Mouse (Mus musculus) left cerebral cortex, postnatal 14 days (tissue): ENCODE results near the gene Parvb. TPM values are rescaled to one million over a fixed set of nuclear protein-coding genes. Genes with fewer than 3 reads are reported as not detected.

Experiments
- DNase-seq, 2 experiments: peaks; one replicate each; pipeline ENCODE4 v3.0.0; 2021 to 2022; ENCODE audit warnings: low spot score in 2 of 2, mixed read lengths in 1 of 2
- intact Hi-C: fragments of 180-260 bp; cut with DNase I; formaldehyde crosslinking; loops from one replicate; pipeline ENCODE4 v1.15.1; 2025
- total RNA-seq, 2 experiments: library from RNA; stranded (reverse); gene quantifications; 2 replicates each; pipeline ENCODE4 v1.2.3; 2021

The Parvb gene
- total RNA-seq, 2 experiments from 2014 or later, result 28.4 to 28.7 TPM

GRCm38 (mm10) chr15:84251227-84251626 lies 19.4 kb downstream of the Parvb start:
- DNase-seq, result no peak
- intact Hi-C loops, result no loop called here

- DNase-seq, result no peak
- intact Hi-C loops, result no loop called here
These were observed 20.8 kb downstream of the Parvb start for GRCm38 (mm10) chr15:84252645-84253044.

DNA sequence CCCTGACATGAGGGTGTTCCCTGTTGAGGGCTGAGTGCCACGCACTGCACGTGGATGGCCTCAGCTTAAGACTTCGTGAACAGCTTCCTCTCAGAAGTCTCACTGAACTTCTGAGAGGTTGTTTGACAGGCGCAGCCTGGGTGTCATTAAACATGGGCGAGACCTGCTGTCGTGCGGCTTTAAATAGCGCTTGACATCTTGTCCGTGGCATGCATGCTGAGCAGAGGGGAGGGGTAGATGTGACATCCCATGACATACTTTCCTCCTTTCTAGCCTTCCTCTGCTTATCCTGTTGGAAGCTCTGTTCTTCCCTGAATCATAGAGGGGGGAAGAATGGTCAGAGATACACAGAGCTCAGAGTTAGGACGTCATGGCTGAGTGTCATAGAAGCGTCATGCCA lies 21.9 kb downstream of the Parvb start:
- no peak for DNase-seq
- intact Hi-C loops, result no loop called here

GRCm38 (mm10) chr15:84254387-84254786 lies 22.5 kb downstream of the Parvb start:
- peak in 1 of 2 experiments; percentile 45 for DNase-seq
- intact Hi-C loops, result no loop called here

GRCm38 (mm10) chr15:84256254-84256850 lies 24.5 kb downstream of the Parvb start:
- intact Hi-C loops, result no loop called here
- DNase-seq, result no peak

- DNase-seq, result no peak
- intact Hi-C loops, result no loop called here
These were observed 25.0 kb downstream of the Parvb start for GRCm38 (mm10) chr15:84256864-84257263.

DNA sequence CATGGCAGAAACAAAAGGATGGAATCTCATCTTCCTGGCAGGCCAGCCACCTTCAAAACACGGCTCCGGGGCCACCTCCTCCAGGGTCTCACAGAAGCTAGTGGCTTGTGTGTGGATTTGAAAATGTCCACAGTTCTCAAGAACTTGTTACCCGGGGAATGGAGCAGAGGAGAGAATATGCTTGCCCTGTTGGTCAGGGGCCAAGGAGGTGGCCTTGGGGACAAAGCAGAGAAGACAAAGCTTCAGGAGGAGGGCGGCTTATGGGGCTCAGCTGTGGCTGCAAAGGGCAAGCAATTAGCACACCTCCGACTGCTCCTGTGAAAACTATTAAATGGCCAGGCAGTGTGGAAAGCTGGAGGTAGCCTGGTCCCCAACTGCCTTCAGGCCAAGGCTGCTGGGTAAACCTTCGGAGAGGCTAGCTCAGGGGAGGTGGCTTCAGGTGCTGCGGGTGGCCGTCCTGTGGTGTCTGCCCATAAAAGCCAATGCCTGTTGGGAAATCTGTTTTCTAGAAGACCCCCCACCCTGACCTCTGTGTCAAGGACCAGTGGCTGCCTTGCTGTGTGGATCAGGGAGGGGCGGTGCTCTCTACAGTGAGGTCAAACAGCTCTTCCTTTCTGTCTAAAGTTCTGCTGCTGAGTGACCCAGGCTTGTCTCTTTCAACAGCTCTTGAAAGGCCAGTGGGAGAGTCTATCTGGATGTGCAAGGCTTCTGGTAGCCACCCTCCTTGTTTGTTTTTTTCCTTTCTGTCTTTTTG lies 26.9 kb downstream of the Parvb start:
- intact Hi-C loops, result no loop called here
- no peak for DNase-seq

- intact Hi-C loops, result loop anchor here (2.0 kb wide), 1 partner anchor 355 kb away; no protein-coding TSS in a partner anchor
- DNase-seq, result peak; percentile 88 to 89
These were observed 28.4 kb downstream of the Parvb start for GRCm38 (mm10) chr15:84260123-84260822.

- intact Hi-C loops, result no loop called here
- no peak for DNase-seq
These were observed 30.8 kb downstream of the Parvb start for GRCm38 (mm10) chr15:84262630-84263029.

GRCm38 (mm10) chr15:84263573-84263972 lies 31.7 kb downstream of the Parvb start:
- intact Hi-C loops, result no loop called here
- no peak for DNase-seq

- no peak for DNase-seq
- intact Hi-C loops, result no loop called here
These were observed 33.3 kb downstream of the Parvb start for GRCm38 (mm10) chr15:84265141-84265540.

DNA sequence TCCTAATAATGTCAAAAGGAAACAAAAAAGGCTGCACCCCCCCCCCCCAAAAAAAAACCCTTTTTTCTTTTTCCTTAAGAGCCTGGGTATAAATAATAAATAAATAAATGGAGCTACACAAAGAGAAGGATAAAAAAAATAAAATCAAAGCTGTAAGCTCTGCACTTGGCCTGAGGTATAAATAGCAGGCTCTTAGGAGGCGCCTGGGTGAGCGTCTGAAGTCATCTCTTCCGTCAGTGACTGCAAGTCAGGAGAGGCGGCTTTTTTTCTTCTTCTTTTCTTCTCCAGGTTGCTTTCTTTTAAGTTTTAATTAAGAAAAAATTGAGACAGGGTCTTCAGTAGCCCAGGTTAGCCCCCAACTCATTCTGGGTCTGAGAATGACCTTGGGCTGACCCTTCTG lies 34.4 kb downstream of the Parvb start:
- intact Hi-C loops, result no loop called here
- DNase-seq, result no peak

- intact Hi-C loops, result no loop called here
- DNase-seq, result no peak
These were observed 35.9 kb downstream of the Parvb start for GRCm38 (mm10) chr15:84267720-84268260.

DNA sequence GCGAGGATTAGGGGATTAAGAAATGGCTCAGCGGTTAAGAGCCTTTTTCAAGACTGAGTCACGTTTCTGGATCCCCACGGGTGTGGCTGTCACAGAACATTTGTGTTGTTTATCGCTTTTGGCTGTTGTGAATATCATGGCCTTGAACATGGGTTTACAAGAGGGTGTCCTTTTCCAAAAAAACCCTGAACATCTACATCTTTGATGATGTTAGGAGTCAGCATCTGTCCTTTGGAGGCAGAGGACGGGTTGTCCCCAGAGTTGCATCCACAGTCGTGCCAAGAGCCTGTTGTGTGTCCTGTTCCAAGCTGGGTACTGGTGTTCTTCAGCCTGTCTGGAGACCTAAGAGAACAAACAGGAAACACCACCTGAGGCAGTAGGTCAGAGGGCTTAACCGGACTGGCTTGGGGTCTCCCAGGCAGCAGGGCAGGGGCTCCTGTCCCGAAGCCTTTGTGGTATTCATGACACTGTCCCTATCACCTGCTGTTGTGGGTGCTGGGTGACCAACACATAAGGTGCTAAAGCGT lies 37.3 kb downstream of the Parvb start:
- intact Hi-C loops, result no loop called here
- DNase-seq, result no peak

GRCm38 (mm10) chr15:84270032-84270431 lies 38.2 kb downstream of the Parvb start:
- intact Hi-C loops, result no loop called here
- DNase-seq, result no peak

DNA sequence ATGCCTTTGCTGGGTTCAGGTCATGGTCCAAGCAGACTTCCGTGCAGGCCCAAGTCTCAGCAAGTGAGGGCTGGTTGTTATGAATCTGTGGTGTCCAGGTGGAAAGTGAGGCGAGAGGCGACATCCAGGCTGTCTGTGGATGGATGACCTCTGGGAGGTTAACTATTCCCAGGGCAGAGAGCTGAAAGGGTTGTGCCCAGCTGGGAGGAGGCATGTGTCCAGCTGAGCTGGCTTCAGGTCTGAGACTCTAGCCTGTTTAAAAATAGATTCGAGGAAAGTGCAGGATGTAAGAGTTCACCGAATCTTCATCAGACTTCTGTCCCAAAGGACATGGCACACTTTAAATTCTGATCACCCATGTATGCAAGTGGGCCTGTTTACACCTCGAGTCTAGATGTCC lies 38.6 kb downstream of the Parvb start:
- intact Hi-C loops, result no loop called here

DNA sequence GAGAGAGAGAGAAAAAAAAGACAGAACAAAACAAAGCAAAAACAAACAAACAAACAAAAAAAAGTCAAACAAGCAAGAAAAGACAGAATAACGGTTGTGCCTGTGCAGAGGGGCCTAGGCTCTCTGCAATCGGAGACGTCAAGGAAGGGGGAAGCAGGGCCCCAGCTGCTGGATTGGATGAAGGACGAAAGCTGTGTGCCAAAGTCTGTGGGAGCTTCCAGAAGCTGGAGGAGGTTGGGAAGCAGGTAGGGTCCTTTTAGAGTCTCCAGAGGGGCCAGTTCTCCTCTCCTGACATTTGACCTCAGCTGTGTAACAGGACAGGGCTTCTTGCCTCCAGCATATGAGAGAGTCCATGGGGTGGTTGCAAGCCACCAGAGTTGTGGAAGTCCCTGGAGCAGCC lies 44.2 kb downstream of the Parvb start:
- no peak for DNase-seq
- intact Hi-C loops, result no loop called here

More for the DNA sequence above, 38.6 kb downstream of the Parvb start:
- DNase-seq, result no peak

- DNase-seq, result no peak
- intact Hi-C loops, result no loop called here
These were observed 46.2 kb downstream of the Parvb start for GRCm38 (mm10) chr15:84278091-84278490.

DNA sequence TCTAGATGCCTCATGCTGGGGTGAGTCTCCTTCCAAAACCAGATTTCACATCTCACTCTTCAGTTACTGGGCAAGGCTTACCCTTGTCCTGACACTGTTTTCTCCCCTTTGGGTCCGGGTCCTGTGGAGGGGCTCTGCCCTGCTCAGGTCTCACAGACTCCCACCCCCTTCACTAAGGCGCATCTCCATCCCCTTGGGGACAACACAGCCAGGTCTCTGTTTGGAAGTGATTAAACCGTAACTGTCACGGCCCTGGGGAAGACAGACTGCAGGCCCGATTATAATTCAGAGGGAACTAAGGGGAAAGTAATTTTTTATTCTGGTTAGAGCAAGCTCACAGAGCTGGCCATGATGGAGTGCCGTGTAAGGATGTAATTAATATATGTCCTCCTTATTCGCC lies 46.8 kb downstream of the Parvb start:
- DNase-seq, result no peak
- intact Hi-C loops, result no loop called here

DNA sequence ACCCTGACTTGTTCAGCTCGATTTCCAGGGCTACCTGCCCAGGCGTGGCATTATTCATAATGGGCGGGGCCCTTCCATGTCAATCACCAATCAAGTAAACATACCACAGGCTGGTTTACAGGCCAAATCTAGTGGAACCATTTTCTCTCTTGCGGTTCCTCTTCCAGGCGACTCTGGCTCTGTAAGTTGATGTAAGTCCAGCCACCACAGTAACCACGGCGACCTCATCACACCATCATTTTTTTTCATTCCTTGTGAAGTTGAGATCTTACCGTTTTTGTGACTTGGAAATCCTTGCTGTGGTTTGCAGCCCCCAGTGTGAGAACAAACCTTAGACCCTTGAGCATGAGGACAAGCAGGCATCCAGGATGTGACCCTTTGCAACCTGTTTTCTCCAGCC lies 48.5 kb downstream of the Parvb start:
- intact Hi-C loops, result no loop called here
- DNase-seq, result no peak
